Mouse (Mus musculus): ENCODE results near the gene Katna1.

GRCm38 (mm10) chr10:7772769-7773168 is 47.0 kb downstream of the Katna1 start:
- TF ChIP-seq CTCF (IDR thresholded peaks at IDR 0.05; ENCODE audit: borderline replicate concordance, control insufficient read depth, extremely low read depth, insufficient read depth, low read length, poor library complexity) = no peak
- no peak for TF ChIP-seq POLR2A (IDR thresholded peaks at IDR 0.05; ENCODE audit: control insufficient read depth, extremely low read depth, insufficient read depth, low read length, poor library complexity)
